Mouse (Mus musculus) forebrain, embryonic 14.5 days (tissue): ENCODE data around the gene Taf4. TPM values are rescaled to one million over a fixed set of nuclear protein-coding genes. Genes with fewer than 3 reads are reported as not detected.
A peak's percentile ranks its signal among the peaks of the same experiment; 100 is the strongest.

Experiments
- ATAC-seq: fragments of 200-750 bp; cut with Nextera tagmentation; 2 replicates; pipeline ENCODE4 v1.8.0; 2017; ENCODE audit warnings: mild to moderate bottlenecking, moderate library complexity
- DNase-seq: peaks from one replicate; pipeline ENCODE4 v3.0.0-alpha.2; 2015; ENCODE audit warnings: low spot score
- H3K27ac ChIP-seq: fragments of 300-500 bp; sonication (generic); 2 replicates; pipeline ENCODE4 v1.5.1; 2014; ENCODE audit warnings: low read depth, mild to moderate bottlenecking, control low read depth, low read length, moderate library complexity
- H3K27me3 ChIP-seq: fragments of 300-500 bp; sonication (generic); replicated peaks from 2 replicates; pipeline ENCODE4 v1.6.1; 2014; ENCODE audit warnings: low read length, control low read depth, mixed read lengths; ENCODE audit not compliant: control insufficient read depth, insufficient read depth
- H3K36me3 ChIP-seq: fragments of 300-500 bp; sonication (generic); 2 replicates; pipeline ENCODE4 v1.6.1; 2014; ENCODE audit warnings: low read length, control low read depth; ENCODE audit not compliant: control insufficient read depth, insufficient read depth
- H3K4me1 ChIP-seq: fragments of 300-500 bp; sonication (generic); 2 replicates; pipeline ENCODE4 v1.6.1; 2014; ENCODE audit warnings: antibody characterized with exemption, low read length, control low read depth; ENCODE audit not compliant: control insufficient read depth, insufficient read depth
- H3K4me2 ChIP-seq: fragments of 300-500 bp; sonication (generic); 2 replicates; pipeline ENCODE4 v1.6.1; 2014; ENCODE audit warnings: mild to moderate bottlenecking, control low read depth, low read length
- H3K4me3 ChIP-seq: fragments of 300-500 bp; sonication (generic); 2 replicates; pipeline ENCODE4 v1.5.1; 2014; ENCODE audit warnings: low read depth, low read length, control low read depth
- H3K9ac ChIP-seq: fragments of 300-500 bp; sonication (generic); 2 replicates; pipeline ENCODE4 v1.6.1; 2014; ENCODE audit warnings: mild to moderate bottlenecking, low read length, control low read depth, moderate library complexity
- H3K9me3 ChIP-seq: fragments of 300-500 bp; sonication (generic); replicated peaks from 2 replicates; pipeline ENCODE4 v1.6.1; 2016; ENCODE audit warnings: low read length, control low read depth, mixed read lengths; ENCODE audit not compliant: control insufficient read depth
- WGBS: fragments of 180-500 bp; shearing (Covaris S2); extraction: QIAGEN DNeasy Blood & Tissue Kit; methylation state at CpG from one replicate; pipeline ENCODE4 v1.1.7; 2014; 5-methylcytosine and 5-hydroxymethylcytosine counted together
- polyA plus RNA-seq: library from polyadenylated mRNA; unstranded; fragments of >200 nt; fragmentation: Nextera tagmentation; extraction: Ambion mirVana; gene quantifications from 2 replicates; pipeline ENCODE4 v1.2.1, GENCODE M21; 2014

Taf4 gene
- polyA plus RNA-seq, 1 experiment from 2014 or later = 4.3 TPM

- Histone ChIP-seq H3K4me1 (no peaks in the 10 kb centered on the region), H3K4me2 (no peak overlapping the region), H3K9me3 (no peaks in the 10 kb centered on the region), H3K36me3 (peaks cover 19% of the 10 kb centered on the region), H3K27ac (no peak overlapping the region), H3K9ac (no peak overlapping the region), H3K4me3 (no peak overlapping the region), H3K27me3 (no peaks in the 10 kb centered on the region)
- 82% methylated on average over 4 of the region's 4 CpGs for WGBS
- ATAC-seq (no peak), DNase-seq (no peak)
Measured at GRCm38 (mm10) chr2:179937091-179937490, 39.4 kb downstream of the Taf4 start.

DNA sequence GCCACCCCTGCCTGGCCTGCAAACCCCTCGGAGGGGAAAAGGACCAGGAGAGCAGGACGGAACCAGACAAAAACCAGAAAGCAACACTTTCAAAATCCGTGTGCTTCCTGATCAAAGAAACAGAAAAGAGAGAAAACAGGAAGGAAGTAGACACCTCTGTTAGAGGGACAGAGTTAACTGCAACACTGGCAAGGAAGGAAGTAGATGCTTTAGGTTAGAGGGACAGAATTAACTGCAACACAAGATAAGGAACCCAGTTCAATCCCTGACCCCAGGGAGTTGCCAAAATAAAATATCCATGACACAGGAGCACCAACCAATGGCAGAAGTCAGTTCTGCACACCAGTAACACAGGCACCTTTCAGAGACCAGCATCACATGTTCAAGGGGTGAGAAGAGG lies 42.3 kb downstream of the Taf4 start:
- no peak overlapping the region for H3K4me3 ChIP-seq
- 71% methylated on average over 3 of the region's 3 CpGs for WGBS
- no peaks in the 10 kb centered on the region for H3K27me3 ChIP-seq
- no peaks in the 10 kb centered on the region for H3K4me1 ChIP-seq
- no peaks in the 10 kb centered on the region for H3K9me3 ChIP-seq
- no peak overlapping the region for H3K27ac ChIP-seq
- H3K4me2 ChIP-seq = no peak overlapping the region
- no peak overlapping the region for H3K9ac ChIP-seq
- DNase-seq (no peak), ATAC-seq (no peak)
- H3K36me3 ChIP-seq = peaks cover 47% of the 10 kb centered on the region

GRCm38 (mm10) chr2:179931741-179932140 lies 44.7 kb downstream of the Taf4 start:
- Histone ChIP-seq H3K4me2 (no peak overlapping the region), H3K9ac (no peak overlapping the region), H3K4me1 (no peaks in the 10 kb centered on the region), H3K27me3 (no peaks in the 10 kb centered on the region), H3K9me3 (no peaks in the 10 kb centered on the region), H3K36me3 (peaks cover 63% of the 10 kb centered on the region), H3K27ac (no peak overlapping the region), H3K4me3 (no peak overlapping the region)
- DNase-seq = no peak
- 92% methylated on average over 16 of the region's 16 CpGs for WGBS
- no peak for ATAC-seq

- ATAC-seq = no peak
- no peak overlapping the region for H3K27ac ChIP-seq
- H3K9ac ChIP-seq = no peak overlapping the region
- no peaks in the 10 kb centered on the region for H3K9me3 ChIP-seq
- no peak overlapping the region for H3K4me3 ChIP-seq
- no peaks in the 10 kb centered on the region for H3K27me3 ChIP-seq
- 97% methylated on average over 13 of the region's 13 CpGs for WGBS
- H3K4me2 ChIP-seq = no peak overlapping the region
- peaks cover 80% of the 10 kb centered on the region for H3K36me3 ChIP-seq
- DNase-seq = no peak
- H3K4me1 ChIP-seq = no peaks in the 10 kb centered on the region
Measured at GRCm38 (mm10) chr2:179929166-179929565, 47.3 kb downstream of the Taf4 start.

DNA sequence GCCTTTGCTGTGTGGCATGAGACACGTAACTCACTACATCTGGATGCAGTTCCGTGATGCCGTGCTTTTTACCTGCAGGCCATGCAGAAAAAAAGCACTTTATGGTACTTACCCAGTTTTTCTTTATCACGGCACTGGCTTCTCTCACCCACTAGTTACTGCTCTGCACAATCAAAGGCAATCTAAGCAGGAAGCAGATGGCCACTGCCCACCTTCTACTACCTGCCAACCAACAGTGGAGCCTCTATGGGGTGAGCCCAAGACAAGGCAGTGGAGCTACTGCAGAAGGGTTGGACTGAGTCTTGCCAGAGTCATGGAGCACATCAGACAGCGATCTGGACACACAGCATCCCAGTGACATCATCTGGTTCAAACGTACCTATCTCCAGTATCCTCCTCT lies 52.4 kb downstream of the Taf4 start:
- H3K4me3 ChIP-seq = no peak overlapping the region
- no peak for DNase-seq
- H3K9me3 ChIP-seq = no peaks in the 10 kb centered on the region
- 94% methylated on average over 6 of the region's 6 CpGs for WGBS
- no peaks in the 10 kb centered on the region for H3K4me1 ChIP-seq
- H3K36me3 ChIP-seq = peaks cover 86% of the 10 kb centered on the region
- no peak overlapping the region for H3K27ac ChIP-seq
- no peak overlapping the region for H3K4me2 ChIP-seq
- H3K9ac ChIP-seq = no peak overlapping the region
- ATAC-seq = no peak
- H3K27me3 ChIP-seq = no peaks in the 10 kb centered on the region

GRCm38 (mm10) chr2:179921021-179921653 lies 55.3 kb downstream of the Taf4 start:
- 94% methylated on average over 8 of the region's 8 CpGs for WGBS
- Histone ChIP-seq H3K9ac (no peak overlapping the region), H3K4me1 (no peaks in the 10 kb centered on the region), H3K9me3 (no peaks in the 10 kb centered on the region), H3K27ac (no peak overlapping the region), H3K36me3 (peaks cover 90% of the 10 kb centered on the region), H3K27me3 (no peaks in the 10 kb centered on the region), H3K4me2 (no peak overlapping the region), H3K4me3 (no peak overlapping the region)
- ATAC-seq (no peak), DNase-seq (peak; percentile 6)

GRCm38 (mm10) chr2:179920042-179920441 lies 56.4 kb downstream of the Taf4 start:
- 81% methylated on average over 4 of the region's 4 CpGs for WGBS
- Histone ChIP-seq H3K36me3 (peaks cover 88% of the 10 kb centered on the region), H3K4me3 (no peak overlapping the region), H3K9ac (no peak overlapping the region), H3K27me3 (no peaks in the 10 kb centered on the region), H3K4me1 (no peaks in the 10 kb centered on the region), H3K4me2 (no peak overlapping the region), H3K27ac (no peak overlapping the region), H3K9me3 (no peaks in the 10 kb centered on the region)
- no peak for DNase-seq
- ATAC-seq = no peak

DNA sequence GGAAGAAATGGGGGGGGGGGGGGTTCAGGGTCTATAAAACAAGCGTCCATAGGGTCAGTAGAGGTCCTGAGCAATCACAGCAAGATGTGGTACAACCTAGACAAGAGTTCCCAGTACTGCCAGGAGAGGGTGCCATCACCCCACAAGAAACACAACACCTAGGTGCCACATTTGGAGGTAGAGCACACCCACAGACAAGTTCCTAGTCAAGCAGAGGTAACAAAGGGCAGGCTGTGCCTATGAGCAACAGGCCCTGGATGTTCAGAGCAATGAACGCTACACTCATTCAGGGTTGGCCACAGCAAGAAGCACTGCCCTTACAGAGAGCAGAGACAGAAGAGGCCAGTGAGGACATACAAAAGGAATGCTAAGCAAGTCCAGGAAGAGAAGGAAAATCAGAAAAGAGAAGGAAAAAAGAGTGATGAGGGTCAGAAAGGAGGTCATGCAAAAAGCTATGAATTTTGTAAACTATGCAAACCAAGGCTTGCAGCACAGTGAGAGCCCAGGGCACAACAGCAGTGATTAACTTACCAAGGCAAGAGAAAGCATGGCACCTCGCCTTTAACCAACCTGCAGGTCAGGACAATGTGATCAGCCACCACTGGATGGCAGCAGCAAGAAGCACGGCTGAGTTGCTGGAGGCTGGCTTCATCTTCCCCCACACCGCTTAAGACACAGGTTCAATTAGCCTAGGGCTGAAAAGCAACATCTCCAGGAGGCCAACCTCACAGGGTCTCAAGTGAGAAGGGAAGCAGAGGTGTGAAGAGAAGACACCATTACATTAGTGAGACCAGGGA lies 59.4 kb downstream of the Taf4 start:
- Histone ChIP-seq H3K9me3 (no peaks in the 10 kb centered on the region), H3K9ac (no peak overlapping the region), H3K4me3 (no peak overlapping the region), H3K36me3 (peaks cover 89% of the 10 kb centered on the region), H3K27ac (no peak overlapping the region), H3K4me1 (no peaks in the 10 kb centered on the region), H3K27me3 (no peaks in the 10 kb centered on the region), H3K4me2 (no peak overlapping the region)
- ATAC-seq (peak; percentile 81), DNase-seq (peak; percentile 78)
- WGBS = 21% methylated on average over 4 of the region's 5 CpGs

DNA sequence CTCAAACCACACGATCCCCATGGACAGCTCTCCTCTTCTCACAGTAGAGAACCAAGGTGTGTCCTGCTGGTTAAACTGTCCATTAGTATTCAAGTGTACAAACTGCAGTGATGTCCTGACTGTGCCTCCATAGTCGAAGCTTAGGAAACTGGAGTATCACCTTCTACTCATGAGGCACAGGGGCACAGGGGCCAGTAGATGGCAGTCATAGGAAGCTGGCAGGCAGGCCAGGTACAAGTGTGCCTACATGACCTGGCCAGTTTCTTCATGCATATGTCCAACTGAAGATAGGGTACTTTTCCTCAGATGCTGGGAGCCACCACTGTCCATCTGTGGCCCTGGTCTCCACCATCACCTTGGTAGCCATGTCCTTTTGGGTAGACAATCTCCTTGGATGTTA lies 62.2 kb downstream of the Taf4 start:
- Histone ChIP-seq H3K36me3 (peaks cover 75% of the 10 kb centered on the region), H3K4me2 (no peak overlapping the region), H3K4me1 (no peaks in the 10 kb centered on the region), H3K9me3 (no peaks in the 10 kb centered on the region), H3K9ac (no peak overlapping the region), H3K27ac (no peak overlapping the region), H3K27me3 (no peaks in the 10 kb centered on the region), H3K4me3 (no peak overlapping the region)
- DNase-seq (peak; percentile 4), ATAC-seq (no peak)
- 87% methylated on average over 2 of the region's 2 CpGs for WGBS
